Mouse (Mus musculus) cortical plate, adult 2 months (tissue): ENCODE measurements around the gene Serpina12.

Experiments used
- CTCF ChIP-seq: fragments of 200-500 bp; IDR thresholded peaks from 2 replicates; pipeline ENCODE4 v1.5.1; 2011; ENCODE audit warnings: mild to moderate bottlenecking, control low read depth, low read length; ENCODE audit not compliant: insufficient read depth; ENCODE audit errors: extremely low read depth
- POLR2A ChIP-seq: fragments of 200-500 bp; IDR thresholded peaks from 2 replicates; pipeline ENCODE4 v1.6.1; 2011; ENCODE audit warnings: mild to moderate bottlenecking, low read length, control low read depth; ENCODE audit not compliant: insufficient read depth; ENCODE audit errors: extremely low read depth

DNA sequence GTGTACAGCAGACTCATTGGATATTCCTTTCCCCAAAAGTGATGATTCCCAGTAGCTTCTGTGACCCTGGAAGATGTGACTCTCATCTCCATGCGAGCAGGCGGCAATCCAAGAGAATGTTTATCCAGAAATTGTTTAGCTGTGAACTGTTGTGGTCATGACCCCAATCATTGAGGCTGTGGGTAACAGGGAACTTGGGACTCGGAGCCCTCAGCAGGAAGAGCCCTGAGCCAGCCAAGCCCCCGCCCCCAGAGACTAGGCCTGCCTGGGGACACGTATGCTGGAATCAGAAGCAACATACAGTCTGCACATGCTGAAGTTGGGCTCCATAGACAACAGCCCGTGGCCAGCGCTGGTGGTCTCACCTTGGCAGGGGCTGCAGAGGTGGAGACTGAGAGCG, 1.5 kb upstream of the Serpina12 start:
- no peak for TF ChIP-seq POLR2A
- no peak for TF ChIP-seq CTCF
